Mouse (Mus musculus): ENCODE measurements around the gene Hsp90ab1.

DNA sequence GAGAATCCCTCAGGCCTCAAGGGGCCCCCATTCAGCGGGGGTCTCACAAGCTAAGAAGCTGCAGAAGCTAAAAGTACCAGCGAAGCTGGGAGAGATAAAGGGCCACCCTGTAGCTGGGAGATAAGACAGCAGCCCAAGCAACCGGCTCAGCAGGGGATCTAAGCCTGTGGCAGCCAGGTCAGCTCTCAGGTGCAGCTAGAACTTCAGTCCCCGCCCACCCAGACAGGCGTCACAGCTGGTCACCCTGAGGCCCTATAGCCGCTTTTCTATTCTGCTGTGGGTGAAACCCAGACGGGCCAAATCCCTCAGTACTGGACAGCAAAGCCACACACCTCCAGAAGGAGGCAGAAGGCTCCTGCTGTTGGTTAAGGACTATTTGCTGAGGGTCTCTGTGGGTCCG, 20.4 kb upstream of the Hsp90ab1 start:
- TF ChIP-seq EP300 (IDR thresholded peaks at IDR 0.05; ENCODE audit: insufficient read depth, low read depth, low read length) (no peak), POLR2A (IDR thresholded peaks at IDR 0.05; ENCODE audit: insufficient read depth, low read depth, low read length) (no peak)
